Mouse (Mus musculus): ENCODE data around the gene Gm5141. TPM values are rescaled to one million over a fixed set of nuclear protein-coding genes. Genes with fewer than 3 reads are reported as not detected.
"Not testable (repeated sequence)": the region's sequence is repeated elsewhere in the genome, so short reads cannot be mapped to it uniquely, and the experiment has no call there.

Gm5141 gene
- 1 to 10 TPM; 5.0 to 6.3 TPM for total RNA-seq (2021)
- long read RNA-seq, partial matches to known transcripts, result 0 of 4 reads
- long read RNA-seq, other reads (novel, unspliced or antisense), result 1 of 4 reads

- DNase-seq (ENCODE audit: low spot score in 2 of 2), result peak; percentile 37 to 69
Observed at GRCm38 (mm10) chr13:62785199-62786134, at the start of gene Gm5141. TSS of gene Gm5141 (minus strand) at chr13:62785808.

GRCm38 (mm10) chr13:62833341-62833740, 47.7 kb upstream of the Gm5141 start:
- no peak for DNase-seq (ENCODE audit: low spot score in 2 of 2)

GRCm38 (mm10) chr13:62832239-62832638, 46.6 kb upstream of the Gm5141 start:
- DNase-seq (ENCODE audit: low spot score in 2 of 2), result no peak

DNA sequence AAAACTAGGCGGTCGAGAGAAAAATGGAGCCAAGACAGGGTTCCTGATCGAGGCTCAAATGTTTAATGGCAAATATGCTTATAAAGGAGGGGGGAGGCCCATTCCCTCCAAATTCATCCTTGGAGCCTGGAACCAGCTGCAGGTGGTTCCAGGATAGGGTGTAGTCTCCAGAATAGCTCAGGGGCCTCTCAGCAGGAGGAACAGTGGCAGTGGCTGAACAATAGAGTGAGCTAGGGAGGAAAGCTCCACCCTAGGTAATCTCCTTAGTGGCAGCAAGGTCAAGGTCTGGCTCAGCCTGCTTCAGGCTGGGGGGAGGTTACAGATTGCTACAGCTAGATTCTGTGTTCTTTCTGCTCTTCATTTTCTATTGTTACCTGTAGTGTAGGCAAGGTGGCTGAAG, 30.1 kb upstream of the Gm5141 start:
- not testable (repeated sequence) for DNase-seq (ENCODE audit: low spot score in 2 of 2)

GRCm38 (mm10) chr13:62812713-62813112, 27.1 kb upstream of the Gm5141 start:
- DNase-seq (ENCODE audit: low spot score in 2 of 2), result no peak

GRCm38 (mm10) chr13:62807981-62808380, 22.4 kb upstream of the Gm5141 start:
- DNase-seq (ENCODE audit: low spot score in 2 of 2), result not testable (repeated sequence)

DNA sequence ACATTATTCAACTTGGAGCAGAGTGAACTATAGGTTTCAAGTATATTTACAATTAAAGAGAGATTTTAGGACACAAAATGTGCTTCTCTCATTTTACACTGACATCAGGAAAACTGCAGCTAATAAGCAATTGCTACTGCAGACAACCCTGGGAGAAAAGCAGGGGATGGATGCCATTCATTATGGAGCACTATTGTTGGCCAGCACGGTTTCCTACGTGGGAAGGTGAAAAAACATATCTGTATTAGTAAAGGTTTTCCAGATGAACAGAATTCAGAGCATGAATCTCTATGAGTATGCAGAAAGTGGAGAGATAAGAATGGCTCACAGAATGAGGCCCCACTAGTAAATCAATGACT, 506 bp upstream of the Gm5141 start:
- DNase-seq (ENCODE audit: low spot score in 2 of 2), result not testable (repeated sequence)

DNA sequence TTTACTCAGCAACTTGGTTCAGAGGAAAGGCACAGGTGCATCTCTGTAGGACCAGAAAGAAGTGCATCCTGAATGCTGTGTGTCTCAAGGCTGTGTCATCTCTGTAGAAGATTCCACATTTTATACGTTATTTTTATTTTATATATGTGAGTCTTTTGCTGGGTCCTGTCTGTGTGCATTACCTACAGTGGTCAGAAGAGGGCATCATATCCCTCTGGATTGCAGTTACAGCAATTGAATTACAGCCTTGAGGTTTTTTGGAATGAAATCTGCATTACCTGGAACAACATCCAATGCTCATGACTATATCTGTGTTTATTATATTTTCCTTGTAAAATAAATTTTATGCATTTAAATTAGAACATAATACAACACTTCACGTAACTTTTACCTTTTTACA, 21.8 kb downstream of the Gm5141 start:
- peak in 1 of 2 experiments; percentile 53 for DNase-seq (ENCODE audit: low spot score in 2 of 2)

- peak; percentile 26 to 68 for DNase-seq (ENCODE audit: low spot score in 2 of 2)
Observed at GRCm38 (mm10) chr13:62760432-62761415, 24.9 kb downstream of the Gm5141 start, which contains the start of gene Platr25. TSS of gene Platr25 (minus strand) at chr13:62760709.

GRCm38 (mm10) chr13:62733322-62733721, 52.3 kb downstream of the Gm5141 start:
- no peak for DNase-seq (ENCODE audit: low spot score in 2 of 2)

Small RNA genes lying within 50 kb of the gene (microRNA-seq; reads per million reads assigned to microRNA genes)
- gene Gm24588, result 0 reads per million in 2 experiments
- gene Mir713, result 0 reads per million in 2 experiments

Other genes starting within 250 kb of the Gm5141 start
- 1 to 10 TPM in 1 of 2 experiments, under 1 TPM in 1; 0.92 to 2.1 TPM for gene Zfp935, start 227.3 kb downstream of the Gm5141 start, total RNA-seq (2021)
- 1 to 10 TPM; 7.2 to 8.0 TPM for gene Zfp934, start 214.6 kb downstream of the Gm5141 start, total RNA-seq (2021)
- 1 to 10 TPM; 3.2 to 3.8 TPM for gene 6720489N17Rik, start 161.6 kb downstream of the Gm5141 start, total RNA-seq (2021)
- gene Platr25, start 25.1 kb downstream of the Gm5141 start, total RNA-seq (2021), result 10 to 100 TPM; 12.5 to 14.3 TPM
- gene Fbp2, start 72.6 kb upstream of the Gm5141 start, total RNA-seq (2021), result not detected
- under 1 TPM in 1 of 2 experiments, not detected in 1; 0.57 TPM for gene Fbp1, start 102.5 kb upstream of the Gm5141 start, total RNA-seq (2021)
- gene 2010111I01Rik, start 179.1 kb upstream of the Gm5141 start, total RNA-seq (2021), result 10 to 100 TPM; 70.2 to 83.1 TPM